Mouse (Mus musculus) midbrain, embryonic 13.5 days (tissue): ENCODE measurements around the gene Kctd7. TPM values are rescaled to one million over a fixed set of nuclear protein-coding genes. Genes with fewer than 3 reads are reported as not detected.

Experiments used
- ATAC-seq: fragments of 200-750 bp; cut with Nextera tagmentation; 2 replicates; pipeline ENCODE4 v1.8.0; 2017; ENCODE audit warnings: mild to moderate bottlenecking, moderate TSS enrichment, moderate library complexity
- H3K27ac ChIP-seq: fragments of 300-500 bp; sonication (generic); 2 replicates; pipeline ENCODE4 v1.5.1; 2015; ENCODE audit warnings: inconsistent platforms, mild to moderate bottlenecking, moderate library complexity
- H3K27me3 ChIP-seq: fragments of 300-500 bp; sonication (generic); 2 replicates; pipeline ENCODE4 v1.6.1; 2015; ENCODE audit warnings: mild to moderate bottlenecking, inconsistent platforms
- H3K36me3 ChIP-seq: fragments of 300-500 bp; sonication (generic); 2 replicates; pipeline ENCODE4 v1.6.1; 2015; ENCODE audit warnings: mild to moderate bottlenecking, inconsistent platforms
- H3K4me1 ChIP-seq: fragments of 300-500 bp; sonication (generic); replicated peaks from 2 replicates; pipeline ENCODE4 v1.6.1; 2015; ENCODE audit warnings: inconsistent platforms
- H3K4me2 ChIP-seq: fragments of 300-500 bp; sonication (generic); replicated peaks from 2 replicates; pipeline ENCODE4 v1.6.1; 2015; ENCODE audit warnings: moderate library complexity, mild to moderate bottlenecking, inconsistent platforms
- H3K4me3 ChIP-seq: fragments of 300-500 bp; sonication (generic); replicated peaks from 2 replicates; pipeline ENCODE4 v1.5.1; 2015; ENCODE audit warnings: mild to moderate bottlenecking, inconsistent platforms
- H3K9ac ChIP-seq: fragments of 300-500 bp; sonication (generic); replicated peaks from 2 replicates; pipeline ENCODE4 v1.6.1; 2015; ENCODE audit warnings: mild to moderate bottlenecking, inconsistent platforms
- H3K9me3 ChIP-seq: fragments of 300-500 bp; sonication (generic); 2 replicates; pipeline ENCODE4 v1.6.1; 2016; ENCODE audit warnings: mild to moderate bottlenecking, inconsistent platforms
- WGBS: fragments of 180-500 bp; shearing (Covaris S2); methylation state at CpG from one replicate; pipeline ENCODE4 v1.1.7; 2015; 5-methylcytosine and 5-hydroxymethylcytosine counted together
- polyA plus RNA-seq: library from polyadenylated mRNA; unstranded; fragments of >200 nt; fragmentation: Nextera tagmentation; extraction: Ambion mirVana; gene quantifications from 2 replicates; pipeline ENCODE4 v1.2.1, GENCODE M21; 2015

The Kctd7 gene
- polyA plus RNA-seq, 1 experiment from 2014 or later, result 11.0 TPM

- no peaks in the 10 kb centered on the region for H3K27me3 ChIP-seq
- H3K9me3 ChIP-seq, result no peaks in the 10 kb centered on the region
- H3K4me3 ChIP-seq, result no peak overlapping the region
- H3K4me2 ChIP-seq, result no peak overlapping the region
- no peak overlapping the region for H3K27ac ChIP-seq
- no peak overlapping the region for H3K9ac ChIP-seq
- no peak for ATAC-seq
- WGBS, result 88% methylated on average over 3 of the region's 3 CpGs
- peaks cover 68% of the 10 kb centered on the region for H3K36me3 ChIP-seq
- H3K4me1 ChIP-seq, result no peaks in the 10 kb centered on the region
These were observed 52.8 kb downstream of the Kctd7 start for GRCm38 (mm10) chr5:130197454-130197853.

DNA sequence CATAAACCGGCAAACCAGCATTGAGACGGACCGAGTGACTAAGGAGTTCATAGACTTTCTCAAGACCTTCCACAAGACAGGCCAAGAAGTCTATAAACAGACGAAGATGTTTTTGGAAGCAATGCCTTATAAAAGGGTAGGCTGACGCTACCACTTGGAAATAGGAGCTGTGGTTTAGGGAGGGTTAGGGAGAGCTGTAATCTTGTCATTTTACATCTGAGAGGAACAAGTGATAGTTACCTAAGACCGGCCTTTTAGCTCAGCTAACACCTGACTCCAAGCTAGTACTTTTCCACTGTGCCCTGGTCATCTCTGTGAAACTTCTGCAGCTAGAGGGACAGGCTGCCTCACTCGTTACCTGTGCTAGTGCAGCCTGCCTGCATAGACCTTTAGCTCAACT, 53.3 kb downstream of the Kctd7 start:
- no peaks in the 10 kb centered on the region for H3K9me3 ChIP-seq
- WGBS, result 93% methylated on average over 7 of the region's 7 CpGs
- peaks cover 68% of the 10 kb centered on the region for H3K36me3 ChIP-seq
- H3K4me1 ChIP-seq, result no peaks in the 10 kb centered on the region
- ATAC-seq, result no peak
- H3K4me2 ChIP-seq, result no peak overlapping the region
- H3K27ac ChIP-seq, result no peak overlapping the region
- no peak overlapping the region for H3K9ac ChIP-seq
- H3K27me3 ChIP-seq, result no peaks in the 10 kb centered on the region
- no peak overlapping the region for H3K4me3 ChIP-seq

DNA sequence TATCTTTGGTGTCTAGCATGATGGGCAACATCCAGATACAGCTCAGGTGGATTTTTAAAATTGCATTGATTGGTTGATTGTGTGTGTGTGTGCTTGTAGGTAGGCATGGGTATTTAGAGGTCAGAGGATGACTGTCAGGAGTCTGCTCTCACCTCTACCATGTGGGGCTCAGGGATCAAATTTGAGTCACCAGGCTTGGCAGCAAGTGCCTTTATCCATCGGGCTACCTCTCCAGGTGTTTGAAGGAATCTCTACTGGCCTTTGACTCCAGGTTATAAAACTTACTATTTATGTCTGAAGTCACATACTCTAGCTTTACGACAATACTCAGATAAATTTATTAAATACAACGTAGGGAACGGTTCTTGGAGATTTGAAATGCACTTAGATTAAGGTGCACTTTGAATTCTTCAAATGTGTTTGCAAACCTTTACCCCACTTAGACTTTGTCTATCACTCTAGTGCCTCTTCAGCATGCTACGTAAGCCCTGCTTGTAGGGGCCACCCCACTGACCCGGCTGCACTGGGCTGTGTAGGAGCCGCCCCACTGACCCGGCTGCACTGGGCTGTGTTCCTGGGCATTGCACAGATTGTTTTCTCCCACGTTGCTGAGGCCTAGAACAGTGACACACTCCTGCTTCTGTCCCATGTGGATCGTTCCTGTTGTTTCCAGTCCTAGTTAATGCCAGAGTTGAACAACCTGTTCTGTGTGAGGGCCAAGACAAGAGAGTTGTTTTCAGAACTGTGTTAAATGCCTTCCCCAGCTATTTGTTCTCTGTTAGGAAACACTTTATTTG, 55.8 kb downstream of the Kctd7 start:
- no peak overlapping the region for H3K9ac ChIP-seq
- H3K9me3 ChIP-seq, result no peaks in the 10 kb centered on the region
- peaks cover 53% of the 10 kb centered on the region for H3K36me3 ChIP-seq
- no peak overlapping the region for H3K4me2 ChIP-seq
- H3K27ac ChIP-seq, result no peak overlapping the region
- H3K4me3 ChIP-seq, result no peak overlapping the region
- no peak for ATAC-seq
- 91% methylated on average over 10 of the region's 10 CpGs for WGBS
- no peaks in the 10 kb centered on the region for H3K4me1 ChIP-seq
- no peaks in the 10 kb centered on the region for H3K27me3 ChIP-seq

GRCm38 (mm10) chr5:130203948-130204347, 59.3 kb downstream of the Kctd7 start:
- Histone ChIP-seq H3K36me3 (peaks cover 56% of the 10 kb centered on the region), H3K4me1 (no peaks in the 10 kb centered on the region), H3K27me3 (no peaks in the 10 kb centered on the region), H3K27ac (no peak overlapping the region), H3K4me3 (no peak overlapping the region), H3K9me3 (no peaks in the 10 kb centered on the region), H3K9ac (no peak overlapping the region), H3K4me2 (no peak overlapping the region)
- no peak for ATAC-seq
- 89% methylated on average over 4 of the region's 4 CpGs for WGBS

DNA sequence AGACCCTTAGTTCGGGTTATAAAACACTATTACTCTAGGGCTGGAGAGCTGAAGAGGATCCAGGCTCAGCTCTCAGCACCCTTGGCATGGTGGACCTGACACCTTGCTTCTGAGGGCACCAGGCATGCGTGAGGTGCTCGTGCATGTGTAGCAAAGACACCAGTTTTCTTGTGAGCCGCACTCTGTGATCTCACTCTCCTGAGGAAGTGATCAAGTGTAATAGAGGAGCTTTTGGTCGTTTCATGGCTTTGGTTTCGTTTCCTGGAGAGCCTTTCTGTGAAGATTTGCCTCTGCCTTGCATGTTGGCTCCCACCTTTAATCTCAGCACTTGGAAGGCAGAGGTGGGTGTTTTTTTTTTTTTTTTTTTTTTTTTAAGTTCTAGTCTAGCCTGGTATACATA, 59.9 kb downstream of the Kctd7 start:
- ATAC-seq, result no peak
- no peak overlapping the region for H3K4me3 ChIP-seq
- H3K36me3 ChIP-seq, result peaks cover 59% of the 10 kb centered on the region
- no peak overlapping the region for H3K27ac ChIP-seq
- no peaks in the 10 kb centered on the region for H3K27me3 ChIP-seq
- no peaks in the 10 kb centered on the region for H3K4me1 ChIP-seq
- H3K4me2 ChIP-seq, result no peak overlapping the region
- no peaks in the 10 kb centered on the region for H3K9me3 ChIP-seq
- H3K9ac ChIP-seq, result no peak overlapping the region
- 90% methylated on average over 6 of the region's 6 CpGs for WGBS

Other genes starting within 250 kb of the Kctd7 start
- 14.7 and 16.4 TPM in 2 replicates for gene Zbed5, start 249.1 kb upstream of the Kctd7 start, polyA plus RNA-seq
- gene Phkg1, start 246.3 kb upstream of the Kctd7 start, polyA plus RNA-seq, result 0.46 and 0.81 TPM in 2 replicates
- 6.3 and 7.2 TPM in 2 replicates for gene Nupr1l, start 236.3 kb upstream of the Kctd7 start, polyA plus RNA-seq
- 26.7 and 31.1 TPM in 2 replicates for gene Vkorc1l1, start 202.9 kb upstream of the Kctd7 start, polyA plus RNA-seq
- 21.7 and 23.3 TPM in 2 replicates for gene Gusb, start 141.8 kb upstream of the Kctd7 start, polyA plus RNA-seq
- 30.4 and 33.4 TPM in 2 replicates for gene Asl, start 115.6 kb upstream of the Kctd7 start, polyA plus RNA-seq
- gene Crcp, start 115.6 kb upstream of the Kctd7 start, polyA plus RNA-seq, result 79.3 and 82.2 TPM in 2 replicates
- 47.4 and 51.0 TPM in 2 replicates for gene Tpst1, start 71.5 kb upstream of the Kctd7 start, polyA plus RNA-seq
- 39.7 and 40.3 TPM in 2 replicates for gene Rabgef1, start 26.9 kb downstream of the Kctd7 start, polyA plus RNA-seq
- 22.7 and 24.0 TPM in 2 replicates for gene Tmem248, start 72.2 kb downstream of the Kctd7 start, polyA plus RNA-seq
- gene Sbds, start 110.7 kb downstream of the Kctd7 start, polyA plus RNA-seq, result 61.2 and 63.6 TPM in 2 replicates
- gene Tyw1, start 110.8 kb downstream of the Kctd7 start, polyA plus RNA-seq, result 24.8 and 25.4 TPM in 2 replicates
- gene Caln1, start 224.6 kb downstream of the Kctd7 start, polyA plus RNA-seq, result 4.2 and 4.6 TPM in 2 replicates
- not detected in 2 replicates for gene A330070K13Rik, start 239.8 kb downstream of the Kctd7 start, polyA plus RNA-seq